Mouse (Mus musculus): ENCODE results near the gene Mipep. TPM values are rescaled to one million over a fixed set of nuclear protein-coding genes. Genes with fewer than 3 reads are reported as not detected.

Gene Mipep
- total RNA-seq, 2 experiments from 2014 or later: 25.9 TPM

GRCm38 (mm10) chr14:60754656-60755055, 29.7 kb upstream of the Mipep start:
- no peak for DNase-seq (ENCODE audit: low spot score in 2 of 2)

DNA sequence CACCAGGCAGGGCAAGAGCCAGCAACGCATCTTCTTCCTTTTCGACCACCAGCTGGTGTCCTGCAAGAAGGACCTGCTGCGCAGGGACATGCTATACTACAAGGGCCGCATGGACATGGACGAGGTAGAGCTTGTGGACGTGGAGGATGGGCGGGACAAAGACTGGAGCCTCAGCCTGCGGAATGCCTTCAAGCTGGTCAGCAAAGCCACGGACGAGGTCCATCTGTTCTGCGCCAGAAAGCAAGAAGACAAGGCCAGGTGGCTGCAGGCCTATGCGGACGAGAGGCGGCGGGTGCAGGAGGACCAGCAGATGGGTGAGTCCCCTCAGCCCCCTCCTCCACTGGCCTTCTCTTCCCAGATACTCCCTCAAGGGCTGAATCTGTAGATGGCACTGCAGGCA, 28.1 kb upstream of the Mipep start:
- DNase-seq (ENCODE audit: low spot score in 2 of 2): no peak

DNA sequence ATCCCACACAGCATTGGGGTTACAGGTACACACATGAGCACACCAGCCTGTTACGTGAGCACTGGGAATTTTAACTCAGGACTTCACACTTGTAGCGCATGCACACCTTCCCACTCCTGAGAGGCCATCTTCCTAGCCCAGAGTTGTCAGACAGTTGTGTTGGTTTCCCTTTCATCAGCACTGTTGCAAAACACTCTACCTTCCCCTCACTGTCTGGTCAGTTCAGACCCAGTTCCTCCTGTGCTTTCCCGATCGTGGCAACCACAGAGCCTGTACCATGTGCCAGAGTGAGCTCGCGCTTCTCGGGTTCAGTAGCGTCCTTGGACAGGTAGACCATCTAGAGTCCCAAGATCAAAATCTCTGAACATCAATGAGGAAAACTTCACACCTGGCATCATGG, 27.1 kb upstream of the Mipep start:
- no peak for DNase-seq (ENCODE audit: low spot score in 2 of 2)

- DNase-seq (ENCODE audit: low spot score in 2 of 2): no peak
These were observed 26.7 kb upstream of the Mipep start for GRCm38 (mm10) chr14:60757722-60758121.

DNA sequence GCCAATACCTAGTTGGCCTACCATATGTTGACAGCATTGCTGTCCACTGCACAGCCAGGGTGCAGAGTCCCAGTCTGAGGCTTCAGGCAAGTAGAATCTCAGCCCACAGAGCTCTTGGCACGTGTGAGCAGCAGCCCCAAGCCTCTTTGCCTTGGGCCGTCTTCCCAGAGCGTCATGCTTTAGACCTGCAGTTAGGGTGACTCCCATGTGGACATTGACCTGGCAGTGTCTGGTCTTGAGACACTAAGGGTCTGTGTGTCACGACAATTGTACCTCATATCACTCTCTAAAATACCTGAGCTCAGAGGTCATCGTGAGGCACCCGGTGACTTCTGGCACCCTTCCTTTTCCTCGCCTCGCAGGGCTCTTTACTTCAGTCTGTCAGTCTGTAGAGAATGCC, 25.3 kb upstream of the Mipep start:
- DNase-seq (ENCODE audit: low spot score in 2 of 2): no peak

DNA sequence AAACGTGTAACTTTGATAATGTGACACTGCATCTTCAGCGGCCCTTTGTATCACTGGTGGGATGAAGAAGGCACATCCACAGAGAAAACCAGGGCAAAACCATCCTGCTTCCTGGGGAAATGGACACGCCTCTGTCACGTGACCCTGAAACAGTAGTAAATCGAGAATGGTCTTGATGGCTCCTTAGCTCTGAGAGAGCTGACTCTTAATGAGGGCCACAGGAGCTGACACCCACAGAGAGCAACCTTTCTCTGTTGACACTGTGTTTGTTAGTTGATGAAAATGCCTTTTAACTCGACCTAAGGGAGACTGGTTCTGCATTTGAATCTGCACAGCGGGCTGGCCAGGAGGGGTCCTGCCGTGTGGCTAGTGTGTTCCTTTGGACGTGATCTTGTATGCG, 22.6 kb upstream of the Mipep start:
- no peak for DNase-seq (ENCODE audit: low spot score in 2 of 2)

GRCm38 (mm10) chr14:60762754-60763153, 21.6 kb upstream of the Mipep start:
- DNase-seq (ENCODE audit: low spot score in 2 of 2): no peak

DNA sequence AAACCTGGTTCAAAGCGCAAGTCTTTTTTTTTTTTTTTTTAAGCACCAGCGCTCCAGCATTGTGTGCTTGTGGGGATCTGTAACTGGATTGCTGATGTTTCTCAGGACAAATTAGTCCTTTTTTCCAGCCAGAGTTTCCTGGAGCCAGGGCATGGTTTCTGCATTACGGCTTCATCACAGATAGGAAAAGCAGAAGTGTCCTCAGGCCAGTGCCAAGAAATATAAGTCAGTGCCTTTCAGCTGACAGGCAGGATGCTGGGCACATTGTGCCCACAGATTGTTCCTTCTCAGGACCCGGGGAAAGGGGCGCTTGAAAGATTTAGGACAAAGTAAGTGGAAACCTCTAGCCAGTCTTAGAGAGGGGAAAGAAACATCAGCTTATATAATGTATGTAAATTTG, 20.6 kb upstream of the Mipep start:
- no peak for DNase-seq (ENCODE audit: low spot score in 2 of 2)

DNA sequence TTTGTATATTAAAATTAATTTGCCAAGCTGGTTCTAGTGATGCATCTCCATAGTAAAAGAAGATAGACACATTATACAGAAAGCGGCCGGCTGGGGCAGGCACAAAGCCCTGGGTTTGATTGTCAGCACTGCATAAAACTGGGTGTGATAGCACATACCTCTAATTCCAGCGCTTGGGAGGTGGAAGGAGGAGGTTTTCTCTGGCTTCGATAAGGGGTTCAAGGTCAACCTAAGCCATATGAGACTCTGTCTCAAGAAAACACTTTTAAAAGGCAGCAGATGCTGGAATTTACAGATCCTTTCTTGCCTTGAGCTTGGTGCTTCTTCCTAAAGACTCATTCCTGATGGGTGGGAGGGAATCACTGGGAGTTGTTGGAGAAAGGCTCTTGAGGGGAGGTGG, 19.8 kb upstream of the Mipep start:
- DNase-seq (ENCODE audit: low spot score in 2 of 2): no peak

DNA sequence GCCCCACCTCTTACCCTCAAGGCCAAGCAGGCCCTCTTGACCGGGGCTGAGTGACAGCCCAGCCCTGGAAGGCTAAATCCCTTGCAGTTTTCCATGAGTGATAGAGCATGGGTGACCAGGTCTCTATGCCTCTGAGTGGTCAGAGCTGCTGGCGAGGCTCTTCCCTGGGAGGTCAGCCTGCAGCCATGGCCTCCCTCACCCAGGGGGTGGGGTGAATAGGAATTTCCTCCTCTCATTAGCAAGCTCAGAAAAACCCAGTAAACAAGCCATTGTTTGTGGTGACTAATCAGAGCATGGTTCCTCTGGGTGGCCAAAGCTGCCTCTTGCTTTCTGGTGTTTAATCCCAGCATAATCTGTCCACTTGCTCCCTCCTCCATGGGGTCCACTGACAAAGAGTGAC, 19.3 kb upstream of the Mipep start:
- DNase-seq (ENCODE audit: low spot score in 2 of 2): no peak

GRCm38 (mm10) chr14:60767884-60768283, 16.5 kb upstream of the Mipep start, which contains the start of gene C1qtnf9:
C1qtnf9 (plus strand) TSS chr14:60768134.
- no peak for DNase-seq (ENCODE audit: low spot score in 2 of 2)

DNA sequence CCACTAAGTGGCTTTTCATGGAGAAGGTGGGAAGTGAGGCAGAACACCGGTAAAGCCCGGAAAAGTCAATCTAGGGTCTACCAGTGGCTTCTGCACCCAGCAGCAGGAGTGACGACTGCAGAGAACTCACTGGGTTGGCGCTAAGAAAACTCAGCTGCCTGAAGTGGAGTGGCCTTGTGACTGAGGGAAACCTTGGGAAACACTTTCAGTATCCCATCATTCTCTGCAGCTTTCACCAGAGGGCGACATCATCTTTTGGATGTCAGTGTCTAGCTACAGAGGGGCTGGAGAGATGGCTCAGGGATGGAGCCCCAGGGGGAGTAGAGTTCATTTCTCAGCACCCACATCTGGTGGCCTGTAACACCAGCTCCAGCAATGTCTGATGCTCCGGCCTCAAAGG, 15.0 kb upstream of the Mipep start:
- DNase-seq (ENCODE audit: low spot score in 2 of 2): no peak

GRCm38 (mm10) chr14:60770594-60770993, 13.8 kb upstream of the Mipep start:
- DNase-seq (ENCODE audit: low spot score in 2 of 2): no peak

GRCm38 (mm10) chr14:60771057-60771456, 13.3 kb upstream of the Mipep start:
- DNase-seq (ENCODE audit: low spot score in 2 of 2): peak; percentile 61 to 75

GRCm38 (mm10) chr14:60773476-60773875, 10.9 kb upstream of the Mipep start:
- no peak for DNase-seq (ENCODE audit: low spot score in 2 of 2)

DNA sequence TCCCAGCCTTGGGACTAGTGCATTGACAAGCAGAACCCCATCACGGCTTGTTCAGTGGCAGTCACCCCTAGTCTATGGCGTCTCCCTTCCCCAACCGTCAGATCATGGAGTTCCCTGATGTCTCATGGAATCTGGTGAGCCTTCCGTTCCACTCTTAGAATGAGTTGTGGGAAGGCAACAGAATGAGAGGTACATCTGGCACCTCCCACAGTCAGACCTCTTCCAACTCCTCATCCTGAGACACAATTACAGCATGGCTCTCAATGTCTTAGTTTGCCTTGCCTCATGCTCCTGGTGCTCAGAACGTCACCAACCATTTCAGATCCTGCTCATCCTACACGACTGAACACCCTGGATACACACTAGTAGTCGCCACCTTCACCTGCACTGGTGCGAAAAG, 7.9 kb upstream of the Mipep start:
- DNase-seq (ENCODE audit: low spot score in 2 of 2): no peak

- DNase-seq (ENCODE audit: low spot score in 2 of 2): no peak
These were observed 6.9 kb upstream of the Mipep start for GRCm38 (mm10) chr14:60777485-60777919.

GRCm38 (mm10) chr14:60779198-60779597, 5.2 kb upstream of the Mipep start:
- no peak for DNase-seq (ENCODE audit: low spot score in 2 of 2)

GRCm38 (mm10) chr14:60782121-60782656, 2.2 kb upstream of the Mipep start:
- no peak for DNase-seq (ENCODE audit: low spot score in 2 of 2)

GRCm38 (mm10) chr14:60783196-60783595, 1.2 kb upstream of the Mipep start:
- no peak for DNase-seq (ENCODE audit: low spot score in 2 of 2)

DNA sequence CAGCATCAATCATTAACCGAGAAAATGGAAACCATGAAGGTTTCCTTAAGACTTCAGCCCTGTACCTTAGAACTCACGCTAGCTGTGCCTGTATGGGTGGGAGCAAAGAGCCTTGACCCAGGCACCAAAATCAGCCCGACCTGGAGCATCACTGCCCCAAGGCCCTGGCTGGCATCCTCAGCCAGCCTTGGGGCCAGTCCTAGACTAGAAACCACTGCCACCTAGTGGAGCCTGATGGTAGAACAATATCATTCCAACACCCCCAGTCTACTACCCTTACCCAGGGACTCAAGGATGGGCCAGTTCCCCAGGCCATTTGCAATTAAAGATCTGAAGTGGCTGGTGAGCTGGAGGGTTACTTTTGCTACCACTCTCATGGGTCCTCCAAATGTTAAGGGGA, 5.7 kb downstream of the Mipep start:
- DNase-seq (ENCODE audit: low spot score in 2 of 2): peak; percentile 37 to 72

GRCm38 (mm10) chr14:60796600-60797322, 12.4 kb downstream of the Mipep start:
- peak in 1 of 2 experiments; percentile 12 for DNase-seq (ENCODE audit: low spot score in 2 of 2)

DNA sequence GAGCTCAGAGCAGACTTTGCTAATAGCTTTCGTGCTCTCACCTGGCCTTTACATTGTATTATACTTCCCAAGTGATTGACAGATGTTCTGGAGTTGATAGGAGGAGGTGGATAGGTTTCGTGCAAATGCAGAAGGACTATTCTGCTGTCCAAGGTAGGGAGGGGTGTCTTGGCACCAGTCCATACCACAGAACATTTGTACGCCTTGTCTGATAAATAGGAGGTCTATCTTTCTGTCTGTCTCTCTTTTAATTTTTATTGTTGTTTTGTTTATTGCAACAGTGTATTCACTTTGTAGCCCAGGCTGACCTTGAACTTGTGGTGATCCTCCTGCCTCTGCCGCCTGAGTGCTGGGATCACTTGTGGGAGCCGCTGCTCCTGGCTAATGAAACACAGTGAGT, 13.2 kb downstream of the Mipep start:
- no peak for DNase-seq (ENCODE audit: low spot score in 2 of 2)
